Mouse (Mus musculus): Measurements from ENCODE around the gene Arf1.

Gene Arf1

GRCm38 (mm10) chr11:59228122-59228953 is at the start of gene Arf1:
Arf1 (minus strand) TSS chr11:59228270.
- DNase-seq (ENCODE audit: extremely low read depth, insufficient read length, low spot score): peak; percentile 99

- DNase-seq (ENCODE audit: extremely low read depth, insufficient read length, low spot score): no peak
Measured at GRCm38 (mm10) chr11:59276877-59277276, 48.8 kb upstream of the Arf1 start.

GRCm38 (mm10) chr11:59274184-59274583 is 46.1 kb upstream of the Arf1 start:
- DNase-seq (ENCODE audit: extremely low read depth, insufficient read length, low spot score): no peak

- DNase-seq (ENCODE audit: extremely low read depth, insufficient read length, low spot score): no peak
Measured at GRCm38 (mm10) chr11:59266727-59267126, 38.7 kb upstream of the Arf1 start.

GRCm38 (mm10) chr11:59265154-59265813 is 37.2 kb upstream of the Arf1 start:
- no peak for DNase-seq (ENCODE audit: extremely low read depth, insufficient read length, low spot score)

GRCm38 (mm10) chr11:59264593-59264992 is 36.5 kb upstream of the Arf1 start:
- no peak for DNase-seq (ENCODE audit: extremely low read depth, insufficient read length, low spot score)

GRCm38 (mm10) chr11:59263870-59264563 is 35.9 kb upstream of the Arf1 start:
- DNase-seq (ENCODE audit: extremely low read depth, insufficient read length, low spot score): no peak

GRCm38 (mm10) chr11:59262308-59262707 is 34.2 kb upstream of the Arf1 start:
- no peak for DNase-seq (ENCODE audit: extremely low read depth, insufficient read length, low spot score)

GRCm38 (mm10) chr11:59260706-59261493 is 32.8 kb upstream of the Arf1 start:
- no peak for DNase-seq (ENCODE audit: extremely low read depth, insufficient read length, low spot score)

GRCm38 (mm10) chr11:59259647-59260046 is 31.6 kb upstream of the Arf1 start:
- no peak for DNase-seq (ENCODE audit: extremely low read depth, insufficient read length, low spot score)

GRCm38 (mm10) chr11:59248101-59248500 is 20.0 kb upstream of the Arf1 start:
- DNase-seq (ENCODE audit: extremely low read depth, insufficient read length, low spot score): no peak

GRCm38 (mm10) chr11:59243856-59244255 is 15.8 kb upstream of the Arf1 start:
- no peak for DNase-seq (ENCODE audit: extremely low read depth, insufficient read length, low spot score)

- no peak for DNase-seq (ENCODE audit: extremely low read depth, insufficient read length, low spot score)
Measured at GRCm38 (mm10) chr11:59241841-59242240, 13.8 kb upstream of the Arf1 start.

- DNase-seq (ENCODE audit: extremely low read depth, insufficient read length, low spot score): no peak
Measured at GRCm38 (mm10) chr11:59239796-59240195, 11.7 kb upstream of the Arf1 start.

GRCm38 (mm10) chr11:59239428-59239785 is 11.3 kb upstream of the Arf1 start:
- no peak for DNase-seq (ENCODE audit: extremely low read depth, insufficient read length, low spot score)

GRCm38 (mm10) chr11:59238525-59239427 is 10.7 kb upstream of the Arf1 start:
- DNase-seq (ENCODE audit: extremely low read depth, insufficient read length, low spot score): peak; percentile 43

- no peak for DNase-seq (ENCODE audit: extremely low read depth, insufficient read length, low spot score)
Measured at GRCm38 (mm10) chr11:59232797-59233196, 4.7 kb upstream of the Arf1 start.

- peak; percentile 32 for DNase-seq (ENCODE audit: extremely low read depth, insufficient read length, low spot score)
Measured at GRCm38 (mm10) chr11:59230144-59230760, 2.2 kb upstream of the Arf1 start.

GRCm38 (mm10) chr11:59227604-59228121 is 407 bp downstream of the Arf1 start:
- DNase-seq (ENCODE audit: extremely low read depth, insufficient read length, low spot score): no peak
